Mouse (Mus musculus) activated CD4-positive, CD25-positive, alpha-beta regulatory T cell, adult 9 weeks (primary cell): Measurements from ENCODE around the gene Zp3. TPM values are rescaled to one million over a fixed set of nuclear protein-coding genes. Genes with fewer than 3 reads are reported as not detected.

Source experiments
- polyA plus RNA-seq: library from polyadenylated mRNA; unstranded; fragments of 100-300 nt; shearing (Covaris generic); gene quantifications from one replicate; pipeline ENCODE4 v1.2.1, GENCODE M21; 2017

Zp3 gene
- not detected for polyA plus RNA-seq

DNA sequence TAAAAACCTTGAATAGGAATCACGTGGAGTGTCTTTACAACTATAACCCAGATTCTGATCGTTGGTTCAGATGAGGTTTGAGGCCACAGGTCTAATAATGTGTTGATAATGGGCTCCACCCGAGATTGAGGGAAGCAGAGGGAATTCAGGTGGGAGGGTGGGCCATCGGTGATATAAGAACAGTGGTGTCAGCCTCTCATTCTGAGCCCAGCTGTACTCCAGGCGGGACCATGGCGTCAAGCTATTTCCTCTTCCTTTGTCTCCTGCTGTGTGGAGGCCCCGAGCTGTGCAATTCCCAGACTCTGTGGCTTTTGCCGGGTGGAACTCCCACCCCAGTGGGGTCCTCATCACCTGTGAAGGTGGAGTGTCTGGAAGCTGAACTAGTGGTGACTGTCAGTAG lies at the start of gene Zp3:
Zp3 (plus strand) TSS at position 196 of the 400 bp plus-strand sequence.

DNA sequence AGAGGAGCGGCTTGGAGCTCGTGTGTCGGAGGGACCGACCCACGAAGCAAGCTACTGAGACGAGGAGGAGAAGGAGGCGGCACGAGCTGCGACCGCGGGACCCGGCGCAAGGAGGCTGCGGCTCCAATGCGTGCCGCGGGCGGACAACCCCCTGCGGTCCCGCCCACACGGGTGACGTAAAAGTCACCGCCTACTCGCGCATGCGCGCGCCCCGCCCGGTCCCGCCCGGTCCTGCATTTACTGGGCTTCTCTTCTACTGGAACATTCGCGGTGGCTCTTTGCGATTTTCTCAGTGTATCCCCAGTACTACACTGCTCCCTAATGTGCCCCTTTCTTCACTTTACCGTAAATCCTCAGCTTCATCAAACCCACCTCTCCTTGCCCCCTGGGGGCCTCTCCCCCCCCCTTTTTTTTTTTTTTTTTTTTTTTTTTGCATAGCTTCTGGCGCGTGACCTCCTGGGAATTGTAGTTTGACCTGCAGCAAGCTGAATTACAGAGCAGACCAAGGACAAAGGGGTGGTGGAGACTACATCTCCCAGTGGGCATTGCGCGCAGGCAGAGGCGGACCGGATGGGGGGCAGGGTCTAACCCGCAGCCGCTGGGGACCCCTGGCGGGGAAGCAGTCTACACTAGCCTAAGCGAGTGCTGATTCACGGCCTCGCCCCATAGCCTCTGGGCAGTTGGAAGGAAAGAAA lies 45.3 kb upstream of the Zp3 start, which contains the start of gene Ywhag:
Ywhag (minus strand) TSS at position 136 of the 695 bp plus-strand sequence.

DNA sequence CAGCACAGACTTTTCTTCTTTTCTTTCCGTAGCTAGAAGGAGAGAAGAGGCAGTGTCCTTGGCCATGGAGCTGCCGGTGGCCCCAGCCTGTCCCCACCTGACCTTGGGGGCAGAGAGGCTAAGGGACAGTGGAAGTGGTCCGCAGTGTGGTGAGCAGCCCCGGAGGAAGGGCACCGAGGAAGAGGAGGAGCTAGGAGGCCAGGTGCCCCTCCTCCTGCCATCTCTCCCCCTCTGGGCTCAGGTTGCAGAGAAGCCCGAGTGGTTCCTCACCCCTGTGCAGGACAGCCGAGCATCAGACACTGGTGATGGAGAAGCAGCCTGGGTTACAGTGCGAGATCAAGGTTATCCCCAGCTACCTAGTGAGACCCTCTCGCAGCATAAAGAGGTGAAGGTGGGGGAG lies 5.5 kb upstream of the Zp3 start, which contains the start of gene Ssc4d:
Ssc4d (minus strand) TSS at position 167 of the 400 bp plus-strand sequence.

DNA sequence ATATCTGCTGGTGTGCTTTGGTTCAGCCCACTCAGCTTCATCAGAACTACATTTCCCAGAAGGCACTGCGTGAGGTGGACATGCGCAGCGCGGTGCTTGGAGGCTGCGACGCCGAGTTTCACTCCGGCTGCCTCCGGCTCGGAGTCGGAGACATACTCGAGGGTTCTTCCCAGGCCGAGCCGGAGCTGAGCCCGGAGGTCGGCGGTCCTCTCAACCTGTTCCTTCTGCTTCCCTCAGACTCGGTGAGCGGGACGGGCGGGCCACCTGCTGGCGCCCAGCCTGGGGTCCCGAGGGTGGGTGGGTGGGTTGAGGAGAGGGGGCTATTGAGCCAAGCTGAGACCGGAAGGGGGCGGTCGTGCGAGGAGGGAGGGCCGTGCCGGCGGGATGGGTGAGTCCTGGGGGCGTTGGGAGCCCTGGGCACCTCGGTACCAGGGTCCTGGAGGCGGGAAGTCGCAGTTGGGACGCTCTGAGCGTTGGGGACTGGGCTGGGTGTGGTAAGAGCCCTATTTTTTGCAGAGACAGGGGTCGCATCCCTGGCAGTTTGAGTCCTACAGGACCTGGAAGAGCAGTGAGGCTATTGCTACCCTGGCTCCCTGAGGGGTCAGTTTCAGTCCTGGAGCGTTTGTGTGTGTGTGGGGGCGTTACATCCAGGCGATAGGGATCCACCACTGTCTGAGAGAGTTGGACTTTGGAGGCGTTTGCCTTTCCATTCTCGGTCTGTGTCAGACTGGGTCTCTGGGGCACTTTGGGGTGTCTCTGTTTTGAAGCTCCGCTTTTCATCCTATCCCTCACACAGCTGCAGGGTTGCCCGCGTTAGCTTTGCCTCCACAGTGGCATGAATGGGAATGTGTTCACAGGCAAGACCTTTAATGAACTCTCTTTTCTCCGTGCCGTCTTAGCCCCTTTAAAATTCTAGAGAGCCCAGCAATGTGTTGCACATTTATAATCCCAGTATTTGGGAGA lies 15.1 kb downstream of the Zp3 start, which contains the start of gene Dtx2:
Dtx2 (plus strand) TSS at position 76 of the 963 bp plus-strand sequence.

Other genes with a start within 250 kb of the Zp3 start
- 60.2 TPM for gene Tmem120a, start 235.7 kb upstream of the Zp3 start, polyA plus RNA-seq
- gene Styxl1, start 201.7 kb upstream of the Zp3 start, polyA plus RNA-seq, result 0.67 TPM
- gene Mdh2, start 201.6 kb upstream of the Zp3 start, polyA plus RNA-seq, result 545 TPM
- not detected for gene Srrm3, start 173.2 kb upstream of the Zp3 start, polyA plus RNA-seq
- gene Hspb1, start 92.2 kb upstream of the Zp3 start, polyA plus RNA-seq, result 1.4 TPM
- 74.8 TPM for gene Ywhag, start 45.5 kb upstream of the Zp3 start, polyA plus RNA-seq
- 1.1 TPM for gene Ssc4d, start 5.6 kb upstream of the Zp3 start, polyA plus RNA-seq
- 23.3 TPM for gene Dtx2, start 14.7 kb downstream of the Zp3 start, polyA plus RNA-seq
- not detected for gene Upk3b, start 58.4 kb downstream of the Zp3 start, polyA plus RNA-seq
- not detected for gene Upk3bl, start 74.4 kb downstream of the Zp3 start, polyA plus RNA-seq
- gene Rasa4, start 103.8 kb downstream of the Zp3 start, polyA plus RNA-seq, result 2.1 TPM
- 176 TPM for gene Polr2j, start 136.5 kb downstream of the Zp3 start, polyA plus RNA-seq
- gene Lrwd1, start 156.0 kb downstream of the Zp3 start, polyA plus RNA-seq, result 58.2 TPM
- gene Alkbh4, start 156.0 kb downstream of the Zp3 start, polyA plus RNA-seq, result 64.1 TPM
- gene Orai2, start 190.6 kb downstream of the Zp3 start, polyA plus RNA-seq, result 78.2 TPM
- gene Prkrip1, start 218.9 kb downstream of the Zp3 start, polyA plus RNA-seq, result 51.6 TPM